Mouse (Mus musculus): ENCODE measurements around the gene Celf2.

DNA sequence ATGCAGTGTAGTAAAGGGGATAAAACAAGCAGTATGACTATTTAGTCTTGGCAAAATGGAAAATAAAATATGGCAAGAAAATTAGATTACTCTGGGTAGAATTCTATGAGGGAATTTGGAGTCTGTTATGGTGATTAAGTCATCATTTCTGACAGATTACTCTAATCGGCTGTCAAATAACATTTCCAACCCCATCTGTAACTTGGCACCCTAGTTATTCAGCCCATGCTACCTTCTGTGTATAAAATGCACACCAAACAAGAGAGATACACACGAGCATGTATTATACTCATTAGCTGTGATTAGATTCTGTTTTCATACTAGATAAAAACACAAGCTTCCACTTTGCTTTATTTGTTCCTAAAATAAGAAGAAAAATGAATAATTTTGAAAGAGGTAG lies 872.2 kb downstream of the Celf2 start:
- TF ChIP-seq ZNF384 (IDR thresholded peaks at IDR 0.05; ENCODE audit: low read depth, low read length), result no peak
- no peak for TF ChIP-seq HCFC1 (IDR thresholded peaks at IDR 0.05; ENCODE audit: borderline replicate concordance, insufficient read depth, low read length)
- no peak for TF ChIP-seq ZC3H11A (IDR thresholded peaks at IDR 0.05; ENCODE audit: borderline replicate concordance, low read depth, low read length)
- no peak for TF ChIP-seq MAFK (IDR thresholded peaks at IDR 0.05; ENCODE audit: insufficient read depth, low read depth, low read length)

Measured in ES-E14 (cell line).